Mouse (Mus musculus) right cerebral cortex, postnatal 4 days (tissue): ENCODE measurements around the gene Gm10065.
"Not testable (repeated sequence)": the region's sequence is repeated elsewhere in the genome, so short reads cannot be mapped to it uniquely, and the experiment has no call there.

Experiments
- DNase-seq: peaks from one replicate; pipeline ENCODE4 v3.0.0-alpha.2; 2022

Gm10065 gene

DNA sequence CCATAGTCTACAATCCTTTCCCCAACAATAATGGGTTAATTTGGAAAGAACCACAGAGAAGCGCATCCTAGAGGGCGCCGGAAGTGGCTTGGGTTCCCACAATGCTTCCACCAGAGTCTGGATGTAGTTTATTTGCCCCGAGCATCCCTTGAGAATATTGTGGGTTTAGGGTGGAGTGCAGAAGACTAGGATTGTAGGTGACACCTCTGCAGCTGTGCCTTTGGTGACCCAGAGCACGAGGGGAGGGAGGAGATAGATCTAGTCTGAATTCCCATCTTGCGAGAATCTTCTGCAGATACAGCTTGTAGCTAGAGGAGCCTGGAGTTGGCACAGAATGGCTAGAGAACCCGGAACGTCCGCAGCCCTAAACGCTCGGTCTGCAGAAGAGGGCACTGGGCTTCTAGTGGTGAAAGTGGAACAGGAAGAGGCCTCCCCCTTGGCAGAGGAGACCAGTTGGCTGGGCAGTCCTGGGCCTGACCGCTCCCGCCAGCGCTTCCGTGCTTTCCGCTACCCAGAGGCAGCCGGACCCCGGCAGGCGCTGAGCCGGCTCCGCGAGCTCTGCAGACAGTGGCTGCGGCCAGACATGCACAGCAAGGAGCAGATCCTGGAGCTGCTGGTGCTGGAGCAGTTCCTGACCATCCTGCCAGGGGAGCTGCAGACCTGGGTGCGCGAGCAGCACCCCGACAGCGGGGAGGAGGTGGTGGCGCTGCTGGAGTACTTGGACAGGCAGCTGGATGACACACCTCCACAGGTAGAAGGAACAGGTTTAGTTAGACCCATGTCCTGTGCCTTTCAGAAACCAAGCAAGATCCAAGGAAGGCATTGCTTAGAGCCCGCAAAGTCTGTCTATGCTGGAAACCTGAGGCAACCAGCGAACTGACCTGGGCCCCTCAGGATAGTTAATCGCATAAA is at the start of gene Gm10065, which contains the start of gene Zkscan4:
Gm10065 (minus strand) TSS at position 683 of the 912 bp plus-strand sequence.
Zkscan4 (plus strand) TSS at position 149 of the 912 bp plus-strand sequence.
- DNase-seq = peak; percentile 69

DNA sequence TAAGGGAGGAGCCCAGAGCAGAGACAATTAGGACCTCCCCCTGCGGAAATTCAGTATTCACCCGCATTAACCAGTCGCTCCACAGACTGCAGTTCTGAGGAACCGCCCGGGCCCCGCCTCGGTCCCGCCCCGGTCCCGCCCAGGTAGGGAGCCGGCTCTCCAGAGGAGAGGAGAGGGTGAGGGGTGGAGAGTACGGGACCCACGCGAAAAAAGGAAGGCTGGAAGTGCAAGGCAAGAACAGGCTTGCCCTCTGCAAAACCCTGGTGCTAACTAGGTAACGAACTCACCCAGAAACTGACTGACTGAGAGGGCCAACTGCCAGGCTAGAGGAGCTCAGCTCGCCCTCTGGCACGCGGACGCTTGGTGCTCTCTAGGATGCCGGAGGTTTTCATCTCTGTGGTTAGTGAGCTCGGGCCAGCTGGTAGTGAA is 27.0 kb upstream of the Gm10065 start:
- DNase-seq = peak; percentile 71

DNA sequence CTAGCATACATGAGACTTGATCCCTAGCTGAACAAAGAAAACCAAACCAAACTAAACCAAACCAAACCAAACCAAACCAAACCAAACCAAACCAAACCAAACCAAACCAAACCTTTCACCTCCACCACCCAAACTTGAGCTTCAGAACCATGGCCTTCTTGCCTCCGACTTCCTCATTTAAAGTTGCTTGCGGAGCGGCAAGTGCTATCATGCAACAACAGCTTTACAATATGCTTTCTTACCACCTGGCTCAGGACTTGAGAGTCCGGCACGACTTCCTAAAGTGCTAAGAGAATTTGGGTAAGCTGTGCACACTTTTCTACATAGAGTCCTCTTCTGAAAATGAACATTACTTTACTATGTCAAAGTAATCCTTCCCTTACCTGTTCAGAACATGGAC is 23.1 kb upstream of the Gm10065 start:
- no peak for DNase-seq

DNA sequence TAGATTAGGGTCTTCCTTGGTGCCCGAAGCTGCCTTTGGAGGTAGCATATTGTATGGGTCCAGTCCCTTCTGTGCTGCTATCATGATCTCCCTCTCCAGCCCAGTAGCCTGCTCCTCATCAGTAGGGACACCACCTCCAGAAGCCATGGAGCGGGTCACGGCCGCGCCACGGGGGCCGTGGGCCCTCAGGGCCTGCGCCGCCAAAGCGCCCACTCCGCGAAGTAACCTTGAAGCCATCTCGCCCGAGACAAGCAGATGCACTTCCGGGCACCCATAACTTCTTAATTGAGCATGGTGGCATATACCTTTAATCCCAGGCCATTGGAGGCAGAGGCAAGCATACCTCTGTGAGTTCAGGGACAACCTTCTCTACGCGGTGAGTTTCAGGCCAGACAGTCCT is 21.9 kb upstream of the Gm10065 start, which contains the start of gene Gm11273:
Gm11273 (minus strand) TSS at position 237 of the 400 bp plus-strand sequence.
- DNase-seq = not testable (repeated sequence)

DNA sequence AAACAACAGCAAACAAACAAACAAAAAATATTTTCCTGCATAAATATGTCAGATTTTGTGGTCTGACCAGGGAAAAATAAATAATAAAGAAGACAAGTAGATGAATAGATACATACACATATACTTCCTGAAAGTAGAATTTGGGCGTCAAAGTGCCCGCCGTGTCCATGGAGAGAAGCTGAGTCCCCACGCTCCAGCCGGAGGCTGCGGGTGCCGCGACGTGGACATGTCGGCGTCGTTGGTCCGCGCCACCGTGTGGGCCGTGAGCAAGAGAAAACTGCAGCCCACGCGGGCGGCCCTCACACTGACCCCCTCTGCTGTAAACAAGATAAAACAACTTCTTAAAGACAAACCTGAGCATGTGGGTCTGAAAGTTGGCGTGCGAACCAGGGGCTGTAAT is 15.8 kb upstream of the Gm10065 start, which contains the start of gene AK157302:
AK157302 (plus strand) TSS at position 144 of the 400 bp plus-strand sequence.
- DNase-seq = peak; percentile 7

DNA sequence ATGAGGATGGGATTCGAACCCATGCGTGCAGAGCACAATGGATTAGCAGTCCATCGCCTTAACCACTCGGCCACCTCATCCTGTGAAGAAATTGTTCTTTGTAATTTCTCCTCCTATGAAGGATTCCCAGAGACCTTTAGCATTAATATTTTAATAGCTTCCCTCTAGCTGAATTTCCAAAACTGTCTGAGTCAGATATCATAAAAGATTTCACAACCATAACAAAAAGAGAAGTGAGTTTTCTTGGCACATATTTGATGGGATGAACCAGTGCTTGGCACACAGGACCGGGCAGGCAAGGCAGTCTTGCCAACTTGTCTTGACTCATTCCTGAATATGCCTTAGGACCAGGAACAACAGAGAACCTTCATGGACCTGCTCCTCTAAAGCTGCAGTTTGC is 13.6 kb upstream of the Gm10065 start:
- DNase-seq = no peak

DNA sequence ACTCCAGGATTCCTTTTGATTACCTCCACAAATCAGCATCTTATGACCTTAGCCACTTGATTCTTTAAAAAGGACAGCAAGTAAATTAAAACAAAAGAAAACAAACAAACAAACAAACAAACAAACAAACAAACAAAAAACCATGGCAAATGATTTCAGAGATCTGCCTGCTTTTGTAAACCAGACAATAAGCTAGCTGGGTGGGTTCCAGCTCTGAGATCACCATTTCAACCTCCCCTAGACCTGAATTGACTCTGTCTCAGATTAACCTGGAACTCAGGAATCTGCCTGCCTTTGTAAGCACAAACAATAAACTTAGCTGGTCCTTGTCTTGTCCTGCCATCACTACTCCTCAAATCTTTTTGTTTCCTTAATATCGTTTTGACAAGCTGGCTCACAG is 7.6 kb upstream of the Gm10065 start:
- no peak for DNase-seq

DNA sequence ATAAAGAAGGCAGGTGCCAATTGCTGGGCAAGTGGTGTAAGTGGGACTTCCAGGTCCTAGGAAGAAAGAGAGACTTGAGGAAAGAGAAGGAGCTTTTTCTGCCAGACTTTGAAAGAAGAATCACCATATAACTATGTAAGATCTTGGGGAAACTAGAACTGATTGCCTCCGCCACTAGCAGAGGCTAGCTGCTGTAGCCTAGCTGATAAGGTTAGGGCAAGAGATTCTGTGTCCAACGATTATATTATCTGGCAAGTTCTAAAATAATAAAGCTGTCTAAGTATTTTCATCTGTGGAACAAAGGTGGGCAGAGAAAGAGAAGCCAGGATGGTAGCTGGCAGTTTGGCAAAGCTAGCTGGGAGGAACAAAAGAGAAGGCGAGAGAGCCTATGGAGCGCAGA is 6.8 kb downstream of the Gm10065 start:
- no peak for DNase-seq

DNA sequence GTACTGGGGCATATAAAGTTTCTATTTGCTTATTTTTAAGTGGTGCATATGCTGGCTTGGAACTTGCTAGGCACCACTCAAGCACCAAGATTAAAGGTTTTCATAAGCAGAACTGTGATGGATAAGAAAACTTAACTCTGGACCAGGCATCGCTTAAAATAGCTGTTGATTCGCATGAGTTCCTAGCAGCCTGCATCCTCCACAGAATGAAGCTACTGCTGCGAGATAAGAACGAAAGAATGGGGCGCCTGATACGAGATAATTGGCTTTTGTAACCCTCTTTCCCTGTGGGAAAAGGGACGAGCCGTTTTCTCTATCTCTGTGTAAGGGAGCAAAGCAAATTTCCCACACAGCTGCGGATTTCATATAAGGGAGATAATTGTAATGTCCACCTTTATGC is 10.1 kb downstream of the Gm10065 start:
- DNase-seq = no peak

DNA sequence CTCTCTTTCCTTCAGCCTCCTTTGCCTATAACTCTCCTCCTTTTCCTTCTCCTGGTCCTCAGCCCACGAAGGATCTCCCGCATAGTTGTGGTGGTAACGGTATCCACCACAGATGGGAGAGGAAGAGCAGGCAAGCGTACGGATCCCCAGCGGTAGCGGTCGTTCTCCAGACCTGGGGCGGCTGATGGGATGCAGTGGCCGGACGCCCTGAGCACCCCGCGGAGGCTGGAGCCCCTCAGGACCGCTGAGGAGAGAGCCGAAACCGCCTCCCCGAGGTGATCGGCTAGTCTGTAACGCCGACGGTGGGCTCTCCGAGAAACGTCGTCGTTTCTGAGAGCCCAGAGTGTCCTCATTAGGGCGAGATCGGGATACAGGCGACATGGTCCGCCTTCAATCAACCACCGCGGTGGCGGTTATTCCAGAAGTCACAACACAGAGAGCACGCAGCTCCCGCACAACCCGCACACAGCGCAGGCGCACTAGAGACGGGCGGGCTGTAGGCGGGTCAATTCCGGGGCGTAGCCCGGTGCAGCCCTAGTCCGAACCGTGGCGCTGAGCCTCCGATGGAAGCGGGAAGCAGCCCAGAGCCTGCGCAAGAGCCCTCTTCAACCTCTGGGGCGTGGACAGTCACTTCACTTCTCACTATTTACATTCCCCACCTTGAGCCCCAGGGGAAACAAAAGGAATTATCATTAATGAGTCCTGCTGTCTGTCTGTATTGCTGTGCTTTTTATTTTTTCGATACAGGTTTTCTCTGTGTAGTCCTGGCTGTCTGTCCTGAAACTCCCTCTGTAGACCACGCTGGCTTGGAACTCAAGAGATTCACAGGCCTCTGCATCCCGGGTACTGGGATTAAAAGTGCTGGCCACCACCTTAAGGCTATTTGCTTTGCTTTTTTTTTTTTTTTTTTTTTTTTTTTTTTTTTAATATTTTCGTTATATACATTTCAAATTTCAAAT is 10.9 kb downstream of the Gm10065 start, which contains the start of gene Nkapl:
Nkapl (minus strand) TSS at position 449 of the 959 bp plus-strand sequence.
- DNase-seq = peak; percentile 73

DNA sequence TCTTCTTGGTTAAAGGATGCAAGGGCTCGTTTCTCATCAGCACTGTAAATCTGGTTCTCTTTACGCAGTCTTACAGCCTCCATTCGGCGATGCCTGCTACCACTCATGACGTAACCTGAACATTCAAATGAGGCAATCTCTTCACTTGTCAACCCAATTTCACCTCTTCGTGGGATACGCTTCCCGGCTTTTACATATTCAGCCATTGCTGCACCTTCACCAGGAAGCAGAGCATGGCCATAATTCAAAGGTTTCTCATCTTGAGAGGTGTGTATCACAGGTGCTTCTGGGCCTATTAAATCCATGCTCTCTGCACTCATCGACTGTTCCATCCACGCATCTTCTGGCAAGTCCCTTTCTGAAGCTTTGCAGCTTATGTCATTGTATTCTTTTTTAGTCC is 11.9 kb downstream of the Gm10065 start:
- DNase-seq = no peak

DNA sequence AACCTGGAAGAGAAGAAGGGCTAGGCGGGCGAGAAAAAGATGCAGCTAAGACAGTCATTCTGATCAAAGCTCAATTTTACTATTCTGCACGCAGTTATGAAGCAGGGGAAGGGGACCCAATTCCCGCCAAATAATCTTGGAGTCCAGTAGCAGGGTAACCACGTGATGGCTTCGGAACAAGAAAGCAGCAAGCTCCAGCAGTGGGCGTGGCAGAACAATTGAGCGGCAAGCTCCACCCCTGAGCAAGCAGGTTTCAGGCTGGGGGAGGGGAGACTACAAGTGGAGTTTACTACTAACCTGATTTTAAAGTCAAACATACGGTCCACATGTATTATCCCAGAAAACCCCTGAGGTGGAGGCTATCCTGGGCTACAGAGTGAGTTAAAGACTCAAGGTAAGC is 16.7 kb downstream of the Gm10065 start:
- DNase-seq = not testable (repeated sequence)

DNA sequence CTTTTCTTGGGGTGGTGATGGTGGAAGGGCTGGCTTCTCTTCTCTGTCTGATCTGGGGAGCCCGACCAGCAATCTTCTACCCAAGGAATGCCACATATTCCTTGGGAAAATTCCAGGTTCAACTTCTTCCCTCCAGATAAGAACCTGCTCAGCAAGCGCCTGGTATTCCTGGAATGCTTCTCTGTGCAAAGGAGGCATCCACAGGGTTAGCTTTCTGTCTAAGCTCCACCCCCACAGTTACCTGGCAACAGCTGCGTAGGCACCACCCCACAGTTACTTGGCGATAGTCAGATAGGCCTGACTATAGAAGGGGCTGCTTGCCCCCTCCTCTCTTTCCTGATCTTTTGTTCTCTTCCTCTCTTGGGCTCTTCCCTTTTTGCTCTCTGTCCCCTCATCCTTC is 22.9 kb downstream of the Gm10065 start:
- DNase-seq = no peak

DNA sequence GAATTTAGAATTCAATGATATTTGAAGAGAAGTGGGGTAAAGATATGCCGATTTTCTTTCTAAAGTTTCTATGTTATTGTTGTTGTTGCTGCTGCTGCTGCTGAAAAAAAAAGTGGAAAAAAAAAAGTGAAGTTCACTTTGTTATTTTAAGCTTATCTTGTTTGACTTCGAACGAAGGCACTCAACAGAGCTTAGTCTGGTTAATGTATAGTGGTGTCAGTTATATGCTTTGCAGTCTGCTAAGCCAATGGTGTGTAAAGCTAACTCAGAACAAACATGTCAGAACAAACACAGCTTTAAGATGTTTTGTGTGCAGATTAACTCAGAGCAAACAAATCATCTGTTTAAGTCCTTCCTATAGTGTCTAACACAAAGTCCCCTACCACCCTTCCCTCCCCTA is 25.1 kb downstream of the Gm10065 start:
- DNase-seq = no peak

DNA sequence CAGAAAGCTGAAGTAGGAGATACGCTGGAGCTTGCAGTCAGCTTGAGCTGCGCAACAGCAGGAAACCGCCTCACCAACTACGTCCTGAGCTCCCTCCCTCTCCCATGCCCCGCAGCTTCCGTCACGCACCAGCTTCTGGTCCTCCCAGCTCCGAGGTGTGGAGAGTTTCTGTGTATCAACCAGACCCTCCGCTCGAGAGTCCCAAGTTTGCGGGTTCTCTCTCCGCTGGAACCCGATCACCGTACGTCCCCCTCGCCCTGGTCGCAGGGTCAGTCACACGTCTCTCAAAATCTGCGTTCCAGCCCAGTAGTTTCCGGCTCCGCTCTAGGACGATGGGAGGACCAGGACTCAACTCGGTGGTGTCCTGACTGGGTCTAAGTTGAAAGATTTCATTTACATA is 25.8 kb downstream of the Gm10065 start, which contains the start of gene Zscan26:
Zscan26 (minus strand) TSS at position 282 of the 400 bp plus-strand sequence.
- DNase-seq = peak; percentile 64

DNA sequence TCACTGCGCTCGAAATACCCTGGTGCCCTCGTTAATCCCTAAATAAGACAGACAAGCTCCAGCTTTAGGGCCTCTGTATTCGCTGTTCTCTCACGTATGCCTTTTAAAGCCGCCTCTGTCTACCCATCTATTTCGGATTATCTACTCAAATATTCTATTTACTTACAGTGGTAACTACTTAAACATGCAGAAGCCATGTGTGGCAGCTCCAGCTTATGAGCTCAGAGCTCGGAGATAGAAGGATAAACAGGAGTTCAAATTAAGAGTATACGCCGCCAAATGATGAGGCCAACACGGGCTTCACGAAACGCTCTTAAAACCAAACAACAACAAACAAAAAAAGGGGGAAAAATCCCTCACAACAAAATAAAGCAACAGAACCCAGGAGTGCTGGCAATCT is 26.2 kb downstream of the Gm10065 start:
- DNase-seq = no peak

DNA sequence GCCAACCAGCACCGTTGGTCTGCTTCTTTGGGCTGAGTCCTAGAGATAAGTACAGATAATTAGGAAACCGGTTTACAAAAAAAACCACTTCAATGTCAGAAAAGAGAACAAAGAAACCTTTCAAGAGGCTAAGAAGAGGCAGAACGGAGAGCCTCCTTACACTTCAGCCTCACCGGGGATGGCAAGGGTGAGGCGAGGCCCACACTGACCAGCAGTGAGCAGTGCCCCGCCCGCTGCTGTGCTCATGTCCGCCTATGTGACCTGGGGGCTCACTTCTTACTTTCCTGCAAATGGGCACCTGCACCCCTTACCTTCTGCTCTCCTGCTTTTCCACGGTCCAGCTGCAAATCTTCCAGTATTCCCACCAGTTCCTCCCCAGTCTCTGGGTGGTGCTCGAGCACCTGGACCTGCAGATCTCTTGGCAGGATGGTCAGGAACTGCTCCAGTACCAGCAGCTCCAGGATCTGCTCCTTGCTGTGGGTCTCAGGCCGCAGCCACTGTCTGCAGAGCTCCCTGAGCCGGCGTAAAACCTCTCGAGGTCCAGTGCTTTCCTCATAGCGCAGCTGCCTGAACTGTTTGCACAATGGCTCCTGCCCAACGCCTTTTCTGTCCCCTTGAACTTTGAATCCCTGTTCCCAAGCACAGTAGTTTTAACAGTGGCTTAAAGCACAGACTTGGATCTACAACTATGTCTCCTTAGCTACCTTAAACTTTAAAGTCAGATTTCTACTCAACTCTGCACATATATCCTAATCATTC is 31.2 kb downstream of the Gm10065 start:
- no peak for DNase-seq

DNA sequence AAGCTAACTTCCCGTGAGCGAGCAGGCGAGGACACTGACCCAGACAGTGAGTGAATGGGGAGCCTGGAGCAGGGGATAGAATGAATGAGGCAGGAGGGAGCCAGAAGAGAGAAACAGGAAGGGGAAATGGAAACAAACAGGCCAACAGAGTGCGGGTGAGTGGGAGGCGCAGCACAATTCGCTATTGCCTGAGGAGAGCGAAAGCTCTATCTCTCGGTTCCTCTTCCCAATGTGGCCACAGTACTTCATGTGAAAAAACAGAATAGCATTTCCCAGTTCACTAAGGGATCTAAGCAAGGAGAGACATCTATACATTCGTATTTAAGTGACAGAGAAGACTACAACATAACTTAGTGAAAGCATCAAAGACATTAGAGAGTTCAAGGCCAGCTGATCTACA is 32.4 kb downstream of the Gm10065 start:
- DNase-seq = no peak

DNA sequence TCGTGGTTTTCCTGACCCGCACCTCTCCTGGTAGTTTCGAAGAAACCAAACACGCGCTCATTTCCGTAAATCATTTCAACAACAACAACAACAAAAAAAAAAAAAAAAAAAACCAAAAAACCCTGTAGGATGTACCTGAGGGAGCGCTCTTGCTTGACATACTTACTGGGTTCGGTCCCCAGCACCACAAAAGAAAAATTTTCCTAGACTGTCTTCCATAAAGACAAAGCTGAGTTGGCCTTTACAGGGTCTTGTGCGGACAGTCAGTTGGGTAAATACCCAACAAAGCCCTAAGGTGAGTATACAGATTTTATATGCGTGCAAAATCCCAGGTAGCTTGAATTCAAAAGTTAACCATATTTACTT is 38.1 kb downstream of the Gm10065 start:
- DNase-seq = no peak

DNA sequence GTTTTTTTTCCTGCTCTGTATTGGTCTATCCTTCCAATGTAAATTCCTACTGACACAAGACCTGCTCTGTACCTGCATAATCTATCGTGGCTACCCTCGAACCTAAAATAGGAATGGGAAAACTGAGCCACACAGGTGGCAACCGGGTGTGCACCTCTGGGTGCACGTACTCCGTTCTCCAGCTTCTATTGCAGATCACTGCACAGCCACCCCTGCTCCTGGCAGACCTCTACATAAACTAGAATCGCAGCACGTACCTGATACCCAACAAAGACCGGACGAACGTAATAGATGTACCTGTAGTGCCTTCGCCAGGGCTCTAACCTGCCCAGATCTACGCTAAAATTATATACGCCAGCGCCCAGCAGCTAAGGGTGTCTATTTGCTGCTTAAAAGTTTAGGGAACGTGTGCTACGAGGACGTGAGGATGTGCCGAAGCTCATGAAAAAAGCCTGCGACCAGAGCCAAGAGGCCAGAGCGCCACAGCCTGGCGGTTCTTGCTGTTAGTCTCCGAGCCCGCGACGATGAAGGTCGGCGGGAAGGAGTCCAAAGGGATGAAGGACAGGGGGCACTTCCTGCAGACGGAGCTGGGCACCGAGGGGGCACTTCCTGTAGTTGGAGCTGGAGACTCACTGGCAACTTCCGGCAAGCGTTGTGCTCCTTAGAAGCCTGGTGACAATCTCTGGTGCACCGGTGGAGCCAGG is 38.6 kb downstream of the Gm10065 start, which contains the start of gene Pgbd1:
Pgbd1 (minus strand) TSS at position 556 of the 704 bp plus-strand sequence.
- peak; percentile 78 for DNase-seq

DNA sequence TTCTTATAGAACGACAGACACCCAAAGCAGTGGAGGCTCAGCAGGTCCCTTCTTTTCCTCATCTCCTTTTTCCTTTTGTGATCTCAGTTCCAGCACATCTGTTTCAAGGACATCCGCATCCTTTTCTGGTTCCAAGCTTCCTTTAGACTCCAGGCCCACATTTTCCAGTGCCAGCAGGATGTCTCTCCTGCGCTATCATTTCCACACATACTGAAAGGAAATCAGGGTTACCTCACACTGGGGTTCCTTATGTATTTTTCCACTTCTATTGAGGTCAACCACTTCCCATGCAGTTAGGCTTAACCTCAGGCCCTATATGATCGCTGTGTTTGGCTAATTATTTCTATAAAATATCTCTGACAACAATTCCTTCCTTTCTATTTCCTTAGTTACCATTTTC is 43.8 kb downstream of the Gm10065 start:
- DNase-seq = no peak
